Mouse (Mus musculus): ENCODE measurements at regions not wholly inside any gene's neighbourhood (a gene's known extent, or its start where the extent isn't known, plus 50 kb on each side); places are given as distances from the start of the nearest gene placed in this dataset.

DNA sequence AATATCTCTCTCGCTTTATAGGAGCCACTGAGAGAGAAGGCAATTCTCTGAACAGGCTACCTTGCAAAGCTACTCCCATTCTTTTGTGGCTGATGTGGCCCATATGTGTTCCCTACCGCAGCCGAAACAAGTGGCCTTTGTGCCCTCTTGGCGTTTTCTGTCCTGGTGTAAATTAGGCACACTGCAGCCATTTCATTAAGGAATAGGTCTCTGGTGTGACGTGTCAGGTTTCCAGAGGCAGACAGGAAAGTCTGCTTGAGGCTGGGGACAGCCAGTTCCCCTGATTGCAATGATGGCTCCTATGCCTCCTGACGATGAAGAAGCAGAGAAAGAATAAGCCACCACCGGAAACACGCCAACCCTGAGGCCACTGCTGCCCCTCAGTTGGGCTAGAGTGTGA lies 59.3 kb upstream of the Bcor start:
- no peak overlapping the region for H3K27ac ChIP-seq (ENCODE audit: low read depth, low read length)

DNA sequence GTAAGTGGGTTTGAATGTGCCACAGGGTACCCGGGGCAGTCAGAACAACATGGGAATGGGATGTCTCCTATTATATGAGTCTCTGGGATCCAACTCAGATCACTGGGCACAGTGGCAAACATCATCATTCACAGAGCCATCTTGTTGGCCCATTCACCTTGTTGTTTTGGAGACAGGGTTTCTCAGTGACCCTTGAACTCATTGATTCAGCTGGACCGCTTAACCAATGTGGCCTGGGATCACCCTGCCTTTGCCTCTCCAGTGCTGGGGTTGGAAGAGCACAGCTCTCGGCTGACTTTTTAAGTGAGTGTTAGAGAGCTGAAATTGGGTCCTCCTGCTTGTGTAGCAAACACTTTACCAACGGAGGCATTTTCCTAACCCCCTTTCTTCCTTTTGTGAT lies 64.2 kb upstream of the Bcor start:
- H3K27ac ChIP-seq (ENCODE audit: low read depth, low read length) = no peak overlapping the region
- H3K4me3 ChIP-seq (ENCODE audit: low read depth, low read length) = no peak overlapping the region

More for the DNA sequence above, 59.3 kb upstream of the Bcor start:
- Histone ChIP-seq H3K36me3 (ENCODE audit: control insufficient read depth, insufficient read depth, low read length) (no peaks in the 10 kb centered on the region), H3K4me1 (ENCODE audit: control insufficient read depth, insufficient read depth, low read length) (no peaks in the 10 kb centered on the region), H3K4me3 (ENCODE audit: low read depth, low read length) (no peak overlapping the region), H3K27me3 (replicated peaks; ENCODE audit: control insufficient read depth, insufficient read depth, low read length) (no peaks in the 10 kb centered on the region), H3K9me3 (replicated peaks; ENCODE audit: control insufficient read depth, low read length) (no peaks in the 10 kb centered on the region), H3K4me2 (ENCODE audit: low read length) (no peak overlapping the region), H3K9ac (ENCODE audit: low read length) (no peak overlapping the region)
- ATAC-seq (no peak), DNase-seq (ENCODE audit: low spot score) (no peak)
- WGBS = 59% methylated on average over 8 of the region's 8 CpGs

DNA sequence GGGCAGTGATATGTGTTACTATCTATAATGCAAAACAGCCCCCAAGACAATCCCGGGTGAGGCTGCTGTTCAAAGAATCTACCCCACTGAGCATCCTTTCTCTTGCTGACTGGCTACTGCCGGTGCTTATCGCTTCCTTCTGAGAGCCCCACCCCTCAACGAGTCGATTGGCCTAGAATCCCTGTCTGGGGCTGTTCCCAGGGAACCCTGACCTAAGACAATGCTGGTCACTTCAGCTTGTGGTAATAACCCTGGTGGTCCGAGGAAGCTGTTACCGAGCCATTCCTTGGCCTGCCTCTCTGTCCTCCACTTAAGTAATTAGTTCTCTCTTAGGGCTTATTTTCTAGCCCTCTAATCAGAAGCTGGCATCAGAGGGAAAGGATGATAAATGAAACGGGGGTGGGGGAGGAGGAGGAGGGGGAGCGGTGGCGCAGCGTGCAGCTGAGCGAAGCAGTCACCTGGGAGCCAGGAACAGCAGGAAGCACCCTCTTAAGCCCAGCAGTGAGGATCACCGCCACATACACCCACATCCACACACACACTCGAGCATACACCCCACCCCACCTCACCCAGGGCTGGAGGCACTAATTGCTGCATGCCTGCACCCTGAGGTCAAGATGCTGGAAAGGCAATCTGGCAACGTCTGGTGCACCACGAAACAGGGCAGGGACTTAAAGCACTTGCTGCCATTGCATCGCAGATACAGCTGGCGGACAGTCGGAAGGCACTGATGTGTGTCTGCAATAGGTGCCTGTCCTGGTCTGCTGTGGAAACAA lies 65.1 kb upstream of the Bcor start:
- Histone ChIP-seq H3K27me3 (replicated peaks; ENCODE audit: control insufficient read depth, insufficient read depth, low read length) (no peaks in the 10 kb centered on the region), H3K4me3 (ENCODE audit: low read depth, low read length) (peak overlapping the region; percentile 5; the same call in 1 of the 2 replicates), H3K36me3 (ENCODE audit: control insufficient read depth, insufficient read depth, low read length) (no peaks in the 10 kb centered on the region), H3K4me1 (ENCODE audit: control insufficient read depth, insufficient read depth, low read length) (no peaks in the 10 kb centered on the region), H3K9ac (ENCODE audit: low read length) (no peak overlapping the region), H3K27ac (ENCODE audit: low read depth, low read length) (no peak overlapping the region), H3K4me2 (ENCODE audit: low read length) (peak overlapping the region; percentile 37), H3K9me3 (replicated peaks; ENCODE audit: control insufficient read depth, low read length) (no peaks in the 10 kb centered on the region)
- DNase-seq (ENCODE audit: low spot score) (peak; percentile 20), ATAC-seq (0 out of 2 replicates have a peak, but pooled peaks have one; percentile 18)
- 23% methylated on average over 19 of the region's 19 CpGs for whole genome bisulfite sequencing

More for the DNA sequence above, 64.2 kb upstream of the Bcor start:
- WGBS = 80% methylated on average over 4 of the region's 4 CpGs
- no peaks in the 10 kb centered on the region for H3K36me3 ChIP-seq (ENCODE audit: control insufficient read depth, insufficient read depth, low read length)
- H3K9me3 ChIP-seq (replicated peaks; ENCODE audit: control insufficient read depth, low read length) = no peaks in the 10 kb centered on the region
- H3K4me2 ChIP-seq (ENCODE audit: low read length) = no peak overlapping the region
- DNase-seq (ENCODE audit: low spot score) = no peak
- no peaks in the 10 kb centered on the region for H3K4me1 ChIP-seq (ENCODE audit: control insufficient read depth, insufficient read depth, low read length)
- H3K9ac ChIP-seq (ENCODE audit: low read length) = no peak overlapping the region
- no peak for ATAC-seq
- no peaks in the 10 kb centered on the region for H3K27me3 ChIP-seq (replicated peaks; ENCODE audit: control insufficient read depth, insufficient read depth, low read length)

DNA sequence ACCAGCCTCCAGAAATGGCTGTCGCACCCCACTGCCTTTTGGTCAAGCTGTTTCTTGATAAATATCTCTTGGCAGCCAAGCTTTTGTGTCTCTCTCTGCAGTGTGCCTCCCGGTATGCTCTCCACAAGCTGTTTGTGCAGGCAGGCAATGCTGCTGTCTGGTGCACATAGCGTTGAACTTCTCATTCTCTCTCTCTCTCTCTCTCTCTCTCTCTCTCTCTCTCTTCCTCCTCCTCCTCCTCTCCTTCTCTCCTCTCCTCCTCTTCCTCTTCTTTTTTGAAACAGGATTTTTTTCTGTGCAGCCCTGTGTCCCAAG lies 65.7 kb upstream of the Bcor start:
- WGBS = 28% methylated on average over 3 of the region's 3 CpGs
- DNase-seq (ENCODE audit: low spot score) = peak; percentile 16
- peak; percentile 32; the same call in 1 of the 2 replicates for ATAC-seq
- Histone ChIP-seq H3K4me3 (ENCODE audit: low read depth, low read length) (0 out of 2 replicates have a peak overlapping the region, but pooled peaks have one; percentile 5), H3K9me3 (replicated peaks; ENCODE audit: control insufficient read depth, low read length) (no peaks in the 10 kb centered on the region), H3K27ac (ENCODE audit: low read depth, low read length) (no peak overlapping the region), H3K4me2 (ENCODE audit: low read length) (peak overlapping the region; percentile 37), H3K4me1 (ENCODE audit: control insufficient read depth, insufficient read depth, low read length) (no peaks in the 10 kb centered on the region), H3K27me3 (replicated peaks; ENCODE audit: control insufficient read depth, insufficient read depth, low read length) (no peaks in the 10 kb centered on the region), H3K36me3 (ENCODE audit: control insufficient read depth, insufficient read depth, low read length) (no peaks in the 10 kb centered on the region), H3K9ac (ENCODE audit: low read length) (no peak overlapping the region)

DNA sequence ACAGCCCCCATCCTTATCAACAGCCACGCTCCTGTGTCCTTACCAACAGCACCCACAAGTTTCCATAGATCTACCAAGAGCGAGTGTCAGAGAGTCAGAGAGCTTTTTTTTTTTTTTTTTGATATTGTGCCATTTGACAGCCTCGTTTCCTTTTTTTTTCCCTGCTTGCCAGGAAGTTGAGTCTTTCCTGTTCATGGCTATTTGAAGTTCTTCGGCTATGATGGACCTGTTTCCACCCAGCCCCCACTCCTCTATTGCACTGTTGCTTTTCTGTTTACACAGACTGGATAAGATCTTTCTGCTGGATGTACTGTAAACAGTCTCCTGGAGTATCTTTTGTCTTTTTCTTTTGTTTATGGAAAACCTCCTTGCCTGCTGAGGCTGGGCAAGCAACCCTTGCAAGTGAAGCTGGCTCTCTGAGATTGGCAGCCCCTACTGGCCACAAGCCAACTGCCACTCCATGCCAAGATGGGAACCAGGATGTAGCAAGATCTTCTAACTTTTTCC lies 80.4 kb upstream of the Bcor start:
- DNase-seq (ENCODE audit: low spot score) = peak; percentile 57
- Histone ChIP-seq H3K27me3 (replicated peaks; ENCODE audit: control insufficient read depth, insufficient read depth, low read length) (no peaks in the 10 kb centered on the region), H3K4me2 (ENCODE audit: low read length) (no peak overlapping the region), H3K9me3 (replicated peaks; ENCODE audit: control insufficient read depth, low read length) (no peaks in the 10 kb centered on the region), H3K9ac (ENCODE audit: low read length) (no peak overlapping the region), H3K4me3 (ENCODE audit: low read depth, low read length) (no peak overlapping the region), H3K36me3 (ENCODE audit: control insufficient read depth, insufficient read depth, low read length) (no peaks in the 10 kb centered on the region), H3K27ac (ENCODE audit: low read depth, low read length) (no peak overlapping the region), H3K4me1 (ENCODE audit: control insufficient read depth, insufficient read depth, low read length) (no peaks in the 10 kb centered on the region)
- ATAC-seq = no peak
- 73% methylated on average over 4 of the region's 4 CpGs for WGBS

DNA sequence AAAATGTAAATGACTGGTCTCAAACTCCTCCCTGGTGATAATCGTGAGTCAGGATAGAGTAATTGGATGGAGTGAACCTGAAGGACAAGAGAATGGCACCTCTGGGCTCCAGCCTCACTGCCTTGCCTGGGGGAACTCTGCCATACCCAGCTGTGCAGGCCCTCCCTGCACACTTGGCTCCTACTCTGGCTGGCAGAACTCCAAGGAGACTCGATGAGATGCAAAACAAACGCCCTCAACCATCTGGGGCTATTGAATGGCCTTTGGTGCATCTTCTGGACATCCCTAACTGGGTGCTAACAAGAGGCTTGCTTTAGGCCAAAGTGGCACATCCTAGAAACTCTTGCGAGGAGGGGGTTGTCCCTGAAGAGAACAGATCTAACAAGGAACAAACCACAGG lies 81.6 kb upstream of the Bcor start:
- ATAC-seq = no peak
- H3K9ac ChIP-seq (ENCODE audit: low read length) = no peak overlapping the region

DNA sequence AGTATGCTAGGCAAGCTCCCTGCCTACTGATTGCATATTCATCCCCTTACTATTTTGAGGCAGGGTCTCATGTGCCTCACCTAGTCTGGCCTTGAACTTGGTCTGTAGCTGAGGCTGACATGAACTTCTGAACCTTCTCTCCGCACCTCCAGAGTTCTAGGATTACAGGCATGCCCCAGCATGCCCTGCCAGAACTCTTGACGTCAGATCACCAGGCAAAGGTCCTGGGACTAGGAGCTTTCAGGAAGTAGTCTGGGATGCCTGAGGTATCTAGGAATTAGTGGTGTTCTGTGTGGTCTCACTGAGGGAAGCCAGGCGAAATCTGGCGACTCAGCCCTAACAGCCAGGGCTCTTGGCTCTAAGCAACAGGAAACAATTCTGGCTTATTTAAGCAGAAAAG lies 88.9 kb upstream of the Bcor start:
- DNase-seq (ENCODE audit: low spot score) (no peak), ATAC-seq (no peak)
- 74% methylated on average over 4 of the region's 4 CpGs for WGBS
- Histone ChIP-seq H3K36me3 (ENCODE audit: control insufficient read depth, insufficient read depth, low read length) (no peaks in the 10 kb centered on the region), H3K9ac (ENCODE audit: low read length) (no peak overlapping the region), H3K9me3 (replicated peaks; ENCODE audit: control insufficient read depth, low read length) (no peaks in the 10 kb centered on the region), H3K27me3 (replicated peaks; ENCODE audit: control insufficient read depth, insufficient read depth, low read length) (no peaks in the 10 kb centered on the region), H3K4me2 (ENCODE audit: low read length) (no peak overlapping the region), H3K4me3 (ENCODE audit: low read depth, low read length) (no peak overlapping the region), H3K4me1 (ENCODE audit: control insufficient read depth, insufficient read depth, low read length) (no peaks in the 10 kb centered on the region), H3K27ac (ENCODE audit: low read depth, low read length) (no peak overlapping the region)

More for the DNA sequence above, 81.6 kb upstream of the Bcor start:
- no peak overlapping the region for H3K27ac ChIP-seq (ENCODE audit: low read depth, low read length)
- H3K27me3 ChIP-seq (replicated peaks; ENCODE audit: control insufficient read depth, insufficient read depth, low read length) = no peaks in the 10 kb centered on the region
- H3K9me3 ChIP-seq (replicated peaks; ENCODE audit: control insufficient read depth, low read length) = no peaks in the 10 kb centered on the region
- 47% methylated on average over 4 of the region's 4 CpGs for WGBS
- H3K4me2 ChIP-seq (ENCODE audit: low read length) = no peak overlapping the region
- H3K36me3 ChIP-seq (ENCODE audit: control insufficient read depth, insufficient read depth, low read length) = no peaks in the 10 kb centered on the region
- H3K4me3 ChIP-seq (ENCODE audit: low read depth, low read length) = no peak overlapping the region
- no peaks in the 10 kb centered on the region for H3K4me1 ChIP-seq (ENCODE audit: control insufficient read depth, insufficient read depth, low read length)
- peak; percentile 47 for DNase-seq (ENCODE audit: low spot score)

DNA sequence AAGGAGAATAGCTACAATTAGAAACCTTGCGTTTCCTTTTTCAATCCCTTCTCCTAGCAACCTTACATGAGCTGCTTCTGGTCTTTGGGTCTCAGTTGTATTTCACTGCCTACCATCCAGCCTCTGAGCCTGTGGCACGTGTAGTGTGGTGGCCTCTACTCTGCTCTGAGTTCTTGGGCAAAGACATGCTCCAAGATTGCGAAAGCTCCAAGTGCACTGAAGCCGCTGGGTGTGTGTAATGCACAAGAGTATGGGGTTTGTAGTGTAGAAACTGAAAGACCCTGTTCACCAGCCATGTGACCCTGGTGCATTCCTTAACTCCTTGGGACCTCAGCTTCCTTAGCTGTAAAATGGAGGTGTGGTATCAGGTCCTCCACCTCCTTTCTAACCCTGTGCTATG lies 89.8 kb upstream of the Bcor start:
- no peak overlapping the region for H3K4me3 ChIP-seq (ENCODE audit: low read depth, low read length)
- DNase-seq (ENCODE audit: low spot score) (no peak), ATAC-seq (no peak)
- 84% methylated on average over 4 of the region's 4 CpGs for WGBS
- H3K4me2 ChIP-seq (ENCODE audit: low read length) = no peak overlapping the region
- no peaks in the 10 kb centered on the region for H3K27me3 ChIP-seq (replicated peaks; ENCODE audit: control insufficient read depth, insufficient read depth, low read length)
- no peaks in the 10 kb centered on the region for H3K36me3 ChIP-seq (ENCODE audit: control insufficient read depth, insufficient read depth, low read length)
- no peaks in the 10 kb centered on the region for H3K9me3 ChIP-seq (replicated peaks; ENCODE audit: control insufficient read depth, low read length)
- H3K27ac ChIP-seq (ENCODE audit: low read depth, low read length) = no peak overlapping the region
- H3K4me1 ChIP-seq (ENCODE audit: control insufficient read depth, insufficient read depth, low read length) = no peaks in the 10 kb centered on the region
- no peak overlapping the region for H3K9ac ChIP-seq (ENCODE audit: low read length)
